19 mouse cellular contexts compared by ENCODE assay signal in genomic region chr11:111706882-111707281, GRCm38 (mm10).
"Had no signal": no experiment of that assay in that cellular context is flagged by ENCODE, and none has a peak within 500 bp of the region (broad histone marks: within the 10 kb centered on the region; RNA-seq: fewer than 3 reads in every experiment).

No protein-coding gene starts in this region.

- H3K27me3 ChIP-seq: midbrain, embryonic 12.5 days; neural tube, embryonic 13.5 days; neural tube, embryonic 15.5 days had no signal

- H3K4me3 ChIP-seq: midbrain, embryonic 10.5 days; midbrain, embryonic 12.5 days; myocyte; neural tube, embryonic 13.5 days; neural tube, embryonic 15.5 days had no signal

- H3K4me1 ChIP-seq: midbrain, embryonic 10.5 days; midbrain, embryonic 12.5 days; neural tube, embryonic 13.5 days; neural tube, embryonic 15.5 days had no signal

- DNase-seq: lung, adult 18-20 months; lung, embryonic 14.5 days; lung, postnatal 10 days; lung, postnatal 4 days; midbrain, embryonic 14.5 days; retina, postnatal 1 day; right cerebral cortex, adult 18-20 months; right cerebral cortex, postnatal 25 days; right cerebral cortex, postnatal 4 days; spleen, adult 18-20 months; thymus, adult 18-20 months; thymus, postnatal 14 days; thymus, postnatal 36 days had no signal

- ATAC-seq: midbrain, embryonic 16.5 days had no signal

- H3K27ac ChIP-seq: midbrain, embryonic 10.5 days; midbrain, embryonic 12.5 days; neural tube, embryonic 13.5 days; neural tube, embryonic 15.5 days had no signal

- H3K36me3 ChIP-seq: midbrain, embryonic 10.5 days; midbrain, embryonic 12.5 days; neural tube, embryonic 13.5 days; neural tube, embryonic 15.5 days had no signal

- H3K9me3 ChIP-seq: midbrain, embryonic 10.5 days; midbrain, embryonic 12.5 days; neural tube, embryonic 13.5 days; neural tube, embryonic 15.5 days had no signal

- H3K4me2 ChIP-seq: lung, embryonic 14.5 days; midbrain, embryonic 12.5 days; neural tube, embryonic 13.5 days; neural tube, embryonic 15.5 days had no signal

- H3K9ac ChIP-seq: lung, embryonic 14.5 days; midbrain, embryonic 12.5 days; neural tube, embryonic 13.5 days; neural tube, embryonic 15.5 days had no signal
